Mouse (Mus musculus) midbrain, embryonic 13.5 days (tissue): ENCODE results near the gene Tsc1. TPM values are rescaled to one million over a fixed set of nuclear protein-coding genes. Genes with fewer than 3 reads are reported as not detected.

Experiments
- ATAC-seq: fragments of 200-750 bp; cut with Nextera tagmentation; 2 replicates; pipeline ENCODE4 v1.8.0; 2017; ENCODE audit warnings: mild to moderate bottlenecking, moderate TSS enrichment, moderate library complexity
- H3K27ac ChIP-seq: fragments of 300-500 bp; sonication (generic); 2 replicates; pipeline ENCODE4 v1.5.1; 2015; ENCODE audit warnings: inconsistent platforms, mild to moderate bottlenecking, moderate library complexity
- H3K27me3 ChIP-seq: fragments of 300-500 bp; sonication (generic); 2 replicates; pipeline ENCODE4 v1.6.1; 2015; ENCODE audit warnings: mild to moderate bottlenecking, inconsistent platforms
- H3K36me3 ChIP-seq: fragments of 300-500 bp; sonication (generic); 2 replicates; pipeline ENCODE4 v1.6.1; 2015; ENCODE audit warnings: mild to moderate bottlenecking, inconsistent platforms
- H3K4me1 ChIP-seq: fragments of 300-500 bp; sonication (generic); replicated peaks from 2 replicates; pipeline ENCODE4 v1.6.1; 2015; ENCODE audit warnings: inconsistent platforms
- H3K4me2 ChIP-seq: fragments of 300-500 bp; sonication (generic); replicated peaks from 2 replicates; pipeline ENCODE4 v1.6.1; 2015; ENCODE audit warnings: moderate library complexity, mild to moderate bottlenecking, inconsistent platforms
- H3K4me3 ChIP-seq: fragments of 300-500 bp; sonication (generic); replicated peaks from 2 replicates; pipeline ENCODE4 v1.5.1; 2015; ENCODE audit warnings: mild to moderate bottlenecking, inconsistent platforms
- H3K9ac ChIP-seq: fragments of 300-500 bp; sonication (generic); replicated peaks from 2 replicates; pipeline ENCODE4 v1.6.1; 2015; ENCODE audit warnings: mild to moderate bottlenecking, inconsistent platforms
- H3K9me3 ChIP-seq: fragments of 300-500 bp; sonication (generic); 2 replicates; pipeline ENCODE4 v1.6.1; 2016; ENCODE audit warnings: mild to moderate bottlenecking, inconsistent platforms
- WGBS: fragments of 180-500 bp; shearing (Covaris S2); methylation state at CpG from one replicate; pipeline ENCODE4 v1.1.7; 2015; 5-methylcytosine and 5-hydroxymethylcytosine counted together
- polyA plus RNA-seq: library from polyadenylated mRNA; unstranded; fragments of >200 nt; fragmentation: Nextera tagmentation; extraction: Ambion mirVana; gene quantifications from 2 replicates; pipeline ENCODE4 v1.2.1, GENCODE M21; 2015

Gene Tsc1
- polyA plus RNA-seq, 1 experiment from 2014 or later = 38.4 TPM

- Histone ChIP-seq H3K36me3 (no peaks in the 10 kb centered on the region), H3K27me3 (no peaks in the 10 kb centered on the region), H3K27ac (no peak overlapping the region; the same call in 1 of the 2 replicates), H3K4me3 (no peak overlapping the region), H3K9ac (no peak overlapping the region), H3K4me1 (no peaks in the 10 kb centered on the region; the same call in 1 of the 2 replicates), H3K9me3 (no peaks in the 10 kb centered on the region), H3K4me2 (no peak overlapping the region)
- no peak for ATAC-seq
- 68% methylated on average over 14 of the region's 14 CpGs for WGBS
Observed at GRCm38 (mm10) chr2:28605789-28606541, 35.1 kb upstream of the Tsc1 start.

DNA sequence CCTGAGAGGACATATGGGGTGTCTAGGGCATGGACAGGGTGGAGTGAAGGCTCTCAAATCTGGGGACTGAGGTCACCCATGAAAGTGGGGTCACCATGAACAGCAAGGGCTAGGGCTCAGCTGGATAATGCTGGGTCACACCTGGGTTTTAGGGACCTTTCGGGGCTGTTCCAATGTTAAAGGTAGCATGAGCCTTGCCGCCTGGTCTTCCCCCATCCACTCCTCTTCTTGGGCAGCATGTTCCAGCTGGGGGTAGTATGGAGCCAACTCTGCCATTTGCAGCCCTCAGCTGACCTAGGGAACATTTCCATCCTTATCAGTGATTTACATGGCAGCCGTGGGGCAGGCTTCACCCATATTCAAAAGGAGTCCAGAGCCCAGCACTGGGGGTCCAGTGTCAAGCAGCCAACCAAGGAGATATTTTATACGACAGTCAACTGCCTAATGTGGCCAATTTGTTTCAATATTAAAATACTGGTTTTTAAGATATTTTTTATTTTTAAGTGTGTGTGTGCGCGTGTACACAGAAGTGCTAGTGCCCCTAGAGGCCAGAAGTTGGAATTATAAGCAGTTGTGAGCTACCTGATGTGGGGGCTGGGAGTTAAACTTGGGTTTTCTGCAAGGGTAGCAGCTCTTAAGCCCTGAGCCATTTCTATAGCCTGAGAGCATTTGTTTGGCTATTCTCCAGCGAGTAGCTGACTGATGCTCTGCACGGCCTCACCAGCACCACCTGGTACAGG, 34.3 kb upstream of the Tsc1 start:
- ATAC-seq = no peak
- Histone ChIP-seq H3K27ac (no peak overlapping the region), H3K9me3 (no peaks in the 10 kb centered on the region), H3K4me2 (no peak overlapping the region), H3K4me1 (no peaks in the 10 kb centered on the region; the same call in 1 of the 2 replicates), H3K4me3 (no peak overlapping the region), H3K36me3 (no peaks in the 10 kb centered on the region), H3K27me3 (no peaks in the 10 kb centered on the region), H3K9ac (no peak overlapping the region)
- WGBS = 69% methylated on average over 8 of the region's 8 CpGs

- Histone ChIP-seq H3K4me2 (no peak overlapping the region), H3K4me1 (no peaks in the 10 kb centered on the region; the same call in 1 of the 2 replicates), H3K4me3 (no peak overlapping the region), H3K27me3 (no peaks in the 10 kb centered on the region), H3K27ac (no peak overlapping the region), H3K9me3 (no peaks in the 10 kb centered on the region), H3K9ac (no peak overlapping the region), H3K36me3 (no peaks in the 10 kb centered on the region)
- ATAC-seq = no peak
- 54% methylated on average over 10 of the region's 10 CpGs for WGBS
Observed at GRCm38 (mm10) chr2:28607341-28608165, 33.5 kb upstream of the Tsc1 start.

DNA sequence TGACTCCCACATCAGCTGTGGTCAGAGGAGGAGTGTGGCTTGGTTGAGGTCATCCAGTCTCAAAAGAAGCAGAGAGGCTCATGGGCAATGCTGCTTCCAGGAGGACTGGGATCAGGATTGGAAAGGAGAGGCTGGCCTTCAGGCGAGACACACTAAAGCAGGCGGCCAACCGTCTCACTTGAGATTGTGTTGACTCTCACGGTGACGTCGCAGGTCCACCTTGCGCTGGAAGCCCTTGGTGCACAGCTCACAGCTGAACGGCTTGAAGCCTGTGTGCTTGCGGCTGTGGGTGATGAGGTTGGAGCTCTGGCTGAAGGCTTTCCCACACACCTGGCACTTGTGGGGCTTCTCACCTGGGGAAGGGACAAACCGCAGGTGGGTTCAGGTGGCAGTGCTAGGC, 31.2 kb upstream of the Tsc1 start:
- WGBS = 91% methylated on average over 10 of the region's 10 CpGs
- Histone ChIP-seq H3K9ac (no peak overlapping the region), H3K4me3 (no peak overlapping the region), H3K36me3 (no peaks in the 10 kb centered on the region), H3K4me1 (no peaks in the 10 kb centered on the region; the same call in 1 of the 2 replicates), H3K9me3 (no peaks in the 10 kb centered on the region), H3K4me2 (no peak overlapping the region), H3K27ac (no peak overlapping the region), H3K27me3 (no peaks in the 10 kb centered on the region)
- no peak for ATAC-seq

GRCm38 (mm10) chr2:28610716-28611406, 30.2 kb upstream of the Tsc1 start:
- no peak overlapping the region for H3K4me2 ChIP-seq
- no peak overlapping the region for H3K27ac ChIP-seq
- H3K36me3 ChIP-seq = no peaks in the 10 kb centered on the region
- no peaks in the 10 kb centered on the region for H3K9me3 ChIP-seq
- H3K4me1 ChIP-seq = no peaks in the 10 kb centered on the region; the same call in 1 of the 2 replicates
- 60% methylated on average over 12 of the region's 12 CpGs for WGBS
- ATAC-seq = no peak
- no peak overlapping the region for H3K4me3 ChIP-seq
- H3K27me3 ChIP-seq = no peaks in the 10 kb centered on the region
- H3K9ac ChIP-seq = no peak overlapping the region

DNA sequence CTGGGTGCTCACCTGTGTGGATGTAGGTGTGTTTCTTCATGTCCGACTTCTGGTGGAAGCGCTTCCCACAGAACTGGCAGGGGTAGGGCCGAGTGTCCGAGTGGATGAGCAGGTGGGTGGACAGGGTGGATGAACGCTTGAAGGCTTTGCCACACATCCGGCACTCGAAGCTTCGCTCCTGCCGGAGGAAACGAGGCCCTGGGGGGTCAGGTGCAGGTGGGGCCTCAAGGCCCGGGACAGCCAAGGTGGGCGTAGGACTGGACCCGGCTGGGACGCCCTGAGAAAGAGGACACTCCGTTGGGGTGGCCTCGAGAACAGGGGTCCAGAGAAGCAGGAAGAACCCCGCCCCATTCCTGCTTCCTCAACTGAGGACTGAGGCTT, 29.6 kb upstream of the Tsc1 start:
- H3K4me1 ChIP-seq = no peaks in the 10 kb centered on the region; the same call in 1 of the 2 replicates
- H3K4me2 ChIP-seq = no peak overlapping the region
- no peak for ATAC-seq
- no peak overlapping the region for H3K9ac ChIP-seq
- no peaks in the 10 kb centered on the region for H3K27me3 ChIP-seq
- no peak overlapping the region for H3K4me3 ChIP-seq
- no peaks in the 10 kb centered on the region for H3K9me3 ChIP-seq
- no peak overlapping the region for H3K27ac ChIP-seq
- no peaks in the 10 kb centered on the region for H3K36me3 ChIP-seq
- WGBS = 85% methylated on average over 17 of the region's 17 CpGs

GRCm38 (mm10) chr2:28612436-28613063, 28.5 kb upstream of the Tsc1 start:
- Histone ChIP-seq H3K9ac (no peak overlapping the region), H3K4me2 (no peak overlapping the region), H3K36me3 (no peaks in the 10 kb centered on the region), H3K9me3 (no peaks in the 10 kb centered on the region), H3K4me3 (no peak overlapping the region), H3K27ac (no peak overlapping the region), H3K27me3 (no peaks in the 10 kb centered on the region), H3K4me1 (no peaks in the 10 kb centered on the region; the same call in 1 of the 2 replicates)
- WGBS = 67% methylated on average over 10 of the region's 10 CpGs
- no peak for ATAC-seq

- no peaks in the 10 kb centered on the region for H3K9me3 ChIP-seq
- H3K36me3 ChIP-seq = no peaks in the 10 kb centered on the region
- no peak for ATAC-seq
- H3K4me2 ChIP-seq = no peak overlapping the region
- H3K4me1 ChIP-seq = no peaks in the 10 kb centered on the region; the same call in 1 of the 2 replicates
- no peak overlapping the region for H3K9ac ChIP-seq
- H3K27ac ChIP-seq = no peak overlapping the region
- H3K4me3 ChIP-seq = no peak overlapping the region
- WGBS = 91% methylated on average over 10 of the region's 10 CpGs
- no peaks in the 10 kb centered on the region for H3K27me3 ChIP-seq
Observed at GRCm38 (mm10) chr2:28613599-28613998, 27.4 kb upstream of the Tsc1 start.

DNA sequence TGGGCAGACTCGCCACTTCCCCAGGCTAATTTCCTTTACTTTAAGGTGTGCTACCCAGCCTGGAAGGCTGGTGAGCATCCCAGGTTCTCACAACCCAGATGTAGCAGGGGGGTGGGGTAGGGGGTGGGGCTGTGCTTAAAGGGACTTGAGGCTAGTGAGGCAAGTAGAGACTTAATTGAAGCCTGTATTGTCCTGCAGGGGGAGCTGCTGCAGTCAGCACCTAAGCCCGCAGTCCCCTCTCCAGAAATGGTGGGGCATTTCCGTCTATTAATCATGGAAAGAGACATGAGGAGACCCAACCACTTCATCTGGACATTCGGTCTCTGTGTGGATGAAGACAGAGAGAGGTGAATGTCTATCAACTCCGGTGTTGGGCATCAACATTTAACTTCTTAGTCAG, 24.7 kb upstream of the Tsc1 start:
- H3K4me1 ChIP-seq = no peaks in the 10 kb centered on the region
- no peak overlapping the region for H3K4me3 ChIP-seq
- 42% methylated on average over 5 of the region's 5 CpGs for WGBS
- H3K4me2 ChIP-seq = no peak overlapping the region
- ATAC-seq = no peak
- H3K27ac ChIP-seq = no peak overlapping the region
- H3K27me3 ChIP-seq = peaks cover 9% of the 10 kb centered on the region
- H3K36me3 ChIP-seq = no peaks in the 10 kb centered on the region
- H3K9me3 ChIP-seq = no peaks in the 10 kb centered on the region
- H3K9ac ChIP-seq = no peak overlapping the region

DNA sequence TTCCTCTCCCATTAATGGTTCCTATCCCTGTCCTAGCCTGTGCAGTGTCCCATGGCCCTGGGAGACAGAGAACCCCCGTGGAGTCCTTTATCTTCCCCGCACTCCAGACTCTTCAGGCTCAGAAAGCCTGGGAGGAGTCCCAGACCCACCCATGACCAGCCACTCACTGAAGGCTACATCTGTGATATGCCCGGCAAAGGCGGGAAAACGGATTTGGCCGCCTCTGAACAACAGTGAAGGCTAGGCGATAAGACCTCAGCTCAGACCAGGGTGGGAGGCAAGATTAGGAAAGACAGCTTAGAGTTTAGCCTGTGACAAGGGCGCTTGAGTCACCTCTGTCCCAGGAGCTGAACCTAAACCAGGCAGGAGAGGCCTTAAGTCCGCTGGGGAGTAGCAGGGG, 24.2 kb upstream of the Tsc1 start:
- H3K27me3 ChIP-seq = peaks cover 14% of the 10 kb centered on the region
- no peaks in the 10 kb centered on the region for H3K36me3 ChIP-seq
- no peaks in the 10 kb centered on the region for H3K9me3 ChIP-seq
- no peak for ATAC-seq
- H3K27ac ChIP-seq = no peak overlapping the region
- H3K4me2 ChIP-seq = no peak overlapping the region
- 0 out of 2 replicates have a peak, but pooled peaks cover 4% of the 10 kb centered on the region for H3K4me1 ChIP-seq
- no peak overlapping the region for H3K9ac ChIP-seq
- no peak overlapping the region for H3K4me3 ChIP-seq
- WGBS = 77% methylated on average over 9 of the region's 9 CpGs
